Mouse (Mus musculus) thymus, adult 2 months (tissue): Measurements from ENCODE around the gene Gm20498. TPM values are rescaled to one million over a fixed set of nuclear protein-coding genes. Genes with fewer than 3 reads are reported as not detected.
"Not testable (repeated sequence)": the region's sequence is repeated elsewhere in the genome, so short reads cannot be mapped to it uniquely, and the experiment has no call there.

Source experiments
- DNase-seq: peaks from one replicate; pipeline ENCODE4 v3.0.0; 2021
- H3K27ac ChIP-seq: fragments of 200-500 bp; 2 replicates; pipeline ENCODE4 v1.5.1; 2012; ENCODE audit warnings: low read length, control low read depth; ENCODE audit not compliant: control insufficient read depth, insufficient read depth
- H3K27me3 ChIP-seq: fragments of 200-500 bp; 2 replicates; pipeline ENCODE4 v1.6.1; 2012; ENCODE audit warnings: mild to moderate bottlenecking, low read length, moderate library complexity, mixed read lengths; ENCODE audit not compliant: control insufficient read depth, insufficient read depth
- H3K36me3 ChIP-seq: fragments of 200-500 bp; 2 replicates; pipeline ENCODE4 v1.6.1; 2012; ENCODE audit warnings: mild to moderate bottlenecking, low read length, moderate library complexity; ENCODE audit not compliant: control insufficient read depth, insufficient read depth
- H3K4me1 ChIP-seq: fragments of 200-500 bp; replicated peaks from 2 replicates; pipeline ENCODE4 v1.6.1; 2012; ENCODE audit warnings: low read length; ENCODE audit not compliant: control insufficient read depth, insufficient read depth
- H3K4me3 ChIP-seq: fragments of 200-500 bp; 2 replicates; pipeline ENCODE4 v1.5.1; 2012; ENCODE audit warnings: mild to moderate bottlenecking, low read length, control low read depth, moderate library complexity; ENCODE audit not compliant: control insufficient read depth, insufficient read depth
- CTCF ChIP-seq: fragments of 200-500 bp; IDR thresholded peaks from 2 replicates; pipeline ENCODE4 v1.5.1; 2012; ENCODE audit warnings: mild to moderate bottlenecking, control low read depth, low read length, moderate library complexity, borderline replicate concordance; ENCODE audit not compliant: control insufficient read depth, poor library complexity, insufficient read depth; ENCODE audit errors: extremely low read depth
- POLR2A ChIP-seq: fragments of 200-500 bp; IDR thresholded peaks from 2 replicates; pipeline ENCODE4 v1.6.1; 2012; ENCODE audit warnings: mild to moderate bottlenecking, low read length, control low read depth, moderate library complexity; ENCODE audit not compliant: control insufficient read depth, poor library complexity, insufficient read depth; ENCODE audit errors: extremely low read depth
- WGBS: fragments of 180-500 bp; shearing (Covaris S2); methylation state at CpG from one replicate; pipeline ENCODE4 v1.1.7; 2018; 5-methylcytosine and 5-hydroxymethylcytosine counted together
- polyA plus RNA-seq: library from polyadenylated mRNA; depleted of rRNA; stranded (reverse); fragments of >200 nt; gene quantifications from 2 replicates; pipeline ENCODE4 v1.2.3, GENCODE M21; 2012

The Gm20498 gene
- polyA plus RNA-seq, 1 experiment: 33.0 TPM

DNA sequence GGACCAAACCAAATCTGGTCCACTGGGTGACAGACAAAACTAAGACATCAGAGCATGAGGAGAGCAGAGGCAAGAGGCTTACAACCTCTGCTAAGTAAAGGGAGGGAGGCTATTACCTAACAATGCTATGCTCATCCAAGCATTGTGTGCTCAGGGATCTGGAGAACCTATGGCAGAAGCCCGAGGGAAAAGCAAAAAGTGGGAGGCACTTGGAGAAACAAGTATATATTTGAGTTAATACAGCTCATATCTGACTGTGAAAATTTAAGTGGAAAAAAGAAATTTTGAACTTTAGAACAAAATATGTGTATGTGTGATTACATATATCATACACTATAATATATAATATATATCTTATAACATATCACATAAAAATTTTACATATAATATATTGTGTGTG, 110.9 kb downstream of the Gm20498 start, which contains the start of gene Adam4:
TSS of gene Adam4 (minus strand) at position 101 of the 400 bp plus-strand sequence.
- WGBS: 97% methylated on average over 1 of the region's 1 CpGs
- no peak for TF ChIP-seq CTCF
- TF ChIP-seq POLR2A: no peak

GRCm38 (mm10) chr12:81413211-81413610, 119.5 kb downstream of the Gm20498 start:
- no peak for TF ChIP-seq POLR2A
- TF ChIP-seq CTCF: no peak
- Histone ChIP-seq H3K27ac (no peak overlapping the region), H3K36me3 (no peaks in the 10 kb centered on the region), H3K27me3 (no peaks in the 10 kb centered on the region), H3K4me3 (no peak overlapping the region), H3K4me1 (no peaks in the 10 kb centered on the region)
- no peak for DNase-seq
- WGBS: 57% methylated on average over 3 of the region's 3 CpGs

More for the DNA sequence above, 110.9 kb downstream of the Gm20498 start, which contains the start of gene Adam4:
- no peaks in the 10 kb centered on the region for H3K36me3 ChIP-seq
- H3K27ac ChIP-seq: no peak within 1 kb of the TSS
- no peak for DNase-seq
- H3K4me3 ChIP-seq: no peak within 1 kb of the TSS
- H3K4me1 ChIP-seq: no peaks in the 10 kb centered on the region
- no peaks in the 10 kb centered on the region for H3K27me3 ChIP-seq

DNA sequence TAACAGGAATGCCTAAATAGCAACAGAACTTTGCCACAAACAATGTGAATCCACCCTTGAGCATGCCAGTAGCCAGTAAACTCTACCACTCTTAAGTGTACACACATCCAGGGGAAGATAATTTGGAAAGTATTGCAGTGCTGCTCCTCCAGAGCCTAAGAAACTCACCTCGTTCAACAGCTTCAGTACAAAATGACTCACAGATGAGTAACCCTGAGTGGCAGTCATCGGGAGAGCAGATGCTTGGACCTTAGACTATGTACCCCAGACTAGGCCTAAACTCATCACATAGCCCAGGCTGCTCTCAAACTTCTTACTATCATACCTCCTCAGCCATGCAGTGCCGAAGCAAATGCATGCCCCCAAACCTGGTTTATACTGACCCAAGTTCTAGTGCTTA, 123.7 kb downstream of the Gm20498 start:
- no peaks in the 10 kb centered on the region for H3K4me1 ChIP-seq

GRCm38 (mm10) chr12:81402187-81402586, 130.5 kb downstream of the Gm20498 start:
- Histone ChIP-seq H3K27ac (no peak overlapping the region), H3K27me3 (no peaks in the 10 kb centered on the region), H3K4me1 (no peaks in the 10 kb centered on the region), H3K4me3 (no peak overlapping the region), H3K36me3 (no peaks in the 10 kb centered on the region)
- peak; percentile 53 for DNase-seq
- no peak for TF ChIP-seq POLR2A
- TF ChIP-seq CTCF: no peak
- 33% methylated on average over 1 of the region's 1 CpGs for WGBS

More for the DNA sequence above, 123.7 kb downstream of the Gm20498 start:
- no peak for TF ChIP-seq CTCF
- TF ChIP-seq POLR2A: no peak
- whole genome bisulfite sequencing: 96% methylated on average over 3 of the region's 3 CpGs
- H3K36me3 ChIP-seq: no peaks in the 10 kb centered on the region
- H3K27ac ChIP-seq: no peak overlapping the region
- no peaks in the 10 kb centered on the region for H3K27me3 ChIP-seq
- H3K4me3 ChIP-seq: no peak overlapping the region
- DNase-seq: no peak

GRCm38 (mm10) chr12:81379364-81379763, 153.3 kb downstream of the Gm20498 start, which contains the start of gene Gm4787:
Gene Gm4787 (minus strand): TSS chr12:81379464.
- 97% methylated on average over 1 of the region's 1 CpGs for WGBS
- not testable (repeated sequence) for H3K4me3 ChIP-seq, H3K27me3 ChIP-seq, H3K27ac ChIP-seq, H3K4me1 ChIP-seq, DNase-seq, H3K36me3 ChIP-seq

GRCm38 (mm10) chr12:81333841-81334240, 198.9 kb downstream of the Gm20498 start:
- H3K4me3 ChIP-seq: no peak overlapping the region

GRCm38 (mm10) chr12:81332875-81333421, 199.8 kb downstream of the Gm20498 start, which contains the start of gene Slc8a3:
Gene Slc8a3 (minus strand): TSS chr12:81333180.
- Histone ChIP-seq H3K27me3 (peaks cover 8% of the 10 kb centered on the region; the same call in 1 of the 2 replicates), H3K36me3 (no peaks in the 10 kb centered on the region), H3K4me1 (no peaks in the 10 kb centered on the region), H3K27ac (no peak within 1 kb of the TSS), H3K4me3 (no peak within 1 kb of the TSS)
- no peak for TF ChIP-seq CTCF
- WGBS: 5% methylated on average over 47 of the region's 47 CpGs
- DNase-seq: no peak

More at GRCm38 (mm10) chr12:81333841-81334240, 198.9 kb downstream of the Gm20498 start:
- no peaks in the 10 kb centered on the region for H3K36me3 ChIP-seq
- H3K27me3 ChIP-seq: peaks cover 8% of the 10 kb centered on the region; the same call in 1 of the 2 replicates
- no peak for DNase-seq
- 80% methylated on average over 5 of the region's 5 CpGs for WGBS
- no peaks in the 10 kb centered on the region for H3K4me1 ChIP-seq
- TF ChIP-seq POLR2A (no peak), CTCF (no peak)
- H3K27ac ChIP-seq: no peak overlapping the region
